Mouse (Mus musculus): ENCODE data around the gene Lrrfip1.

GRCm38 (mm10) chr1:91174796-91175195 is 176.3 kb downstream of the Lrrfip1 start:
- no peak for TF ChIP-seq CTCF (IDR thresholded peaks at IDR 0.05; ENCODE audit: extremely low read depth, insufficient read depth, low read length)
- TF ChIP-seq POLR2A (IDR thresholded peaks at IDR 0.05; ENCODE audit: extremely low read depth, insufficient read depth, low read length), result no peak
